Mouse (Mus musculus): ENCODE measurements at regions not wholly inside any gene's neighbourhood (a gene's known extent, or its start where the extent isn't known, plus 50 kb on each side); places are given as distances from the start of the nearest gene placed in this dataset.

DNA sequence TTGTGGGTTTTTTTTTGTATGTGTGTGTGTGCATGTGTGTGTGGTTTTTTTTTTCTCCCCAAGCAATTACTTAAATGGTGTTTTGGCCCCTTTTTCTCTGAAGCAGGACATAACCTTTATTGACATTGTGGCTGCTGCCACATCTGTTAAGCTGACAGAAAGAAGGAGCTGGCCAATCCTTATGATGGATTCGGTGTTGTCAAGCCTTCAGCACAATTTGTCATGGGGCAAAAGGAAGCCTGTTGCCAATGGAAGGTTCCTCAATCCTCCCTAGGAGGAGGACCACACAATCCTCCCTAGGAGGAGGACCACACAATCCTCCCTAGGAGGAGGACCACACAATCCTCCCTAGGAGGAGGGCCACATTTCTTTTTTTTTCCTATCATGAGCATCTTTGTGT, 371.0 kb downstream of the Nuf2 start:
- TF ChIP-seq CTCF (IDR thresholded peaks at IDR 0.05) (no peak), POLR2A (IDR thresholded peaks at IDR 0.05; ENCODE audit: insufficient read depth, low read depth, low read length) (no peak)
